Mouse (Mus musculus) hindbrain, embryonic 16.5 days (tissue): ENCODE results near the gene 1700013H16Rik. TPM values are rescaled to one million over a fixed set of nuclear protein-coding genes. Genes with fewer than 3 reads are reported as not detected.

Experiments
- ATAC-seq: fragments of 200-750 bp; cut with Nextera tagmentation; 2 replicates; pipeline ENCODE4 v1.8.0; 2017; ENCODE audit warnings: moderate TSS enrichment, moderate library complexity
- H3K27ac ChIP-seq: fragments of 300-500 bp; sonication (generic); 2 replicates; pipeline ENCODE4 v1.5.1; 2014; ENCODE audit warnings: low read depth, mild to moderate bottlenecking, control low read depth, low read length, moderate library complexity
- H3K27me3 ChIP-seq: fragments of 300-500 bp; sonication (generic); replicated peaks from 2 replicates; pipeline ENCODE4 v1.6.1; 2014; ENCODE audit warnings: low read length; ENCODE audit not compliant: control insufficient read depth, insufficient read depth
- H3K36me3 ChIP-seq: fragments of 300-500 bp; sonication (generic); 2 replicates; pipeline ENCODE4 v1.6.1; 2014; ENCODE audit warnings: mild to moderate bottlenecking, low read length, moderate library complexity, mixed read lengths; ENCODE audit not compliant: control insufficient read depth, insufficient read depth
- H3K4me1 ChIP-seq: fragments of 300-500 bp; sonication (generic); 2 replicates; pipeline ENCODE4 v1.6.1; 2014; ENCODE audit warnings: low read depth, low read length; ENCODE audit not compliant: control insufficient read depth, insufficient read depth
- H3K4me2 ChIP-seq: fragments of 300-500 bp; sonication (generic); 2 replicates; pipeline ENCODE4 v1.6.1; 2014; ENCODE audit warnings: mild to moderate bottlenecking, low read length, control low read depth, moderate library complexity
- H3K4me3 ChIP-seq: fragments of 300-500 bp; sonication (generic); 2 replicates; pipeline ENCODE4 v1.5.1; 2014; ENCODE audit warnings: mild to moderate bottlenecking, low read length, control low read depth, moderate library complexity
- H3K9ac ChIP-seq: fragments of 300-500 bp; sonication (generic); 2 replicates; pipeline ENCODE4 v1.6.1; 2014; ENCODE audit warnings: low read depth, mild to moderate bottlenecking, control low read depth, low read length, moderate library complexity
- H3K9me3 ChIP-seq: fragments of 300-500 bp; sonication (generic); 2 replicates; pipeline ENCODE4 v1.6.1; 2014; ENCODE audit warnings: mild to moderate bottlenecking, low read length, moderate library complexity; ENCODE audit not compliant: control insufficient read depth
- WGBS: fragments of 180-500 bp; shearing (Covaris S2); extraction: QIAGEN DNeasy Blood & Tissue Kit; methylation state at CpG from one replicate; pipeline ENCODE4 v1.1.7; 2014; 5-methylcytosine and 5-hydroxymethylcytosine counted together
- polyA plus RNA-seq: library from polyadenylated mRNA; unstranded; fragments of >200 nt; fragmentation: Nextera tagmentation; extraction: Ambion mirVana; gene quantifications from 2 replicates; pipeline ENCODE4 v1.2.1, GENCODE M21; 2015

Gene 1700013H16Rik
- polyA plus RNA-seq, 1 experiment from 2014 or later: not detected

GRCm38 (mm10) chrX:53702673-53703072 is 55.0 kb downstream of the 1700013H16Rik start:
- 77% methylated on average over 3 of the region's 3 CpGs for WGBS
- no peak for ATAC-seq
- Histone ChIP-seq H3K36me3 (no peaks in the 10 kb centered on the region), H3K4me2 (no peak overlapping the region), H3K9ac (no peak overlapping the region), H3K9me3 (no peaks in the 10 kb centered on the region), H3K4me1 (no peaks in the 10 kb centered on the region), H3K27ac (no peak overlapping the region), H3K27me3 (no peaks in the 10 kb centered on the region), H3K4me3 (no peak overlapping the region)

- no peak for ATAC-seq
- H3K4me1 ChIP-seq: no peaks in the 10 kb centered on the region
- no peaks in the 10 kb centered on the region for H3K36me3 ChIP-seq
- H3K27ac ChIP-seq: no peak overlapping the region
- no peak overlapping the region for H3K9ac ChIP-seq
- H3K9me3 ChIP-seq: no peaks in the 10 kb centered on the region
- no peak overlapping the region for H3K4me3 ChIP-seq
- WGBS: 96% methylated on average over 2 of the region's 2 CpGs
- H3K27me3 ChIP-seq: no peaks in the 10 kb centered on the region
- no peak overlapping the region for H3K4me2 ChIP-seq
Measured at GRCm38 (mm10) chrX:53699225-53699624, 58.4 kb downstream of the 1700013H16Rik start.

- H3K36me3 ChIP-seq: no peaks in the 10 kb centered on the region
- H3K27me3 ChIP-seq: no peaks in the 10 kb centered on the region
- no peaks in the 10 kb centered on the region for H3K9me3 ChIP-seq
- 84% methylated on average over 9 of the region's 9 CpGs for WGBS
- no peaks in the 10 kb centered on the region for H3K4me1 ChIP-seq
- no peak for ATAC-seq
- no peak overlapping the region for H3K27ac ChIP-seq
- no peak overlapping the region for H3K4me3 ChIP-seq
- H3K4me2 ChIP-seq: no peak overlapping the region
- no peak overlapping the region for H3K9ac ChIP-seq
Measured at GRCm38 (mm10) chrX:53694008-53694777, 63.4 kb downstream of the 1700013H16Rik start.

- Histone ChIP-seq H3K4me2 (no peak overlapping the region), H3K36me3 (no peaks in the 10 kb centered on the region), H3K9me3 (no peaks in the 10 kb centered on the region), H3K4me3 (no peak overlapping the region), H3K27ac (no peak overlapping the region), H3K9ac (no peak overlapping the region), H3K27me3 (no peaks in the 10 kb centered on the region), H3K4me1 (no peaks in the 10 kb centered on the region)
- no peak for ATAC-seq
- 79% methylated on average over 2 of the region's 2 CpGs for WGBS
Measured at GRCm38 (mm10) chrX:53693141-53693540, 64.5 kb downstream of the 1700013H16Rik start.

Other genes starting within 250 kb of the 1700013H16Rik start
- gene Rtl8c, start 149.8 kb downstream of the 1700013H16Rik start, polyA plus RNA-seq: 213 and 235 TPM in 2 replicates
- gene Gm14597, start 148.9 kb downstream of the 1700013H16Rik start, polyA plus RNA-seq: 0.63 TPM in 1 of 2 replicates, not detected in the other
- 223 and 232 TPM in 2 replicates for gene Rtl8a, start 114.1 kb downstream of the 1700013H16Rik start, polyA plus RNA-seq
- gene Rtl8b, start 87.4 kb downstream of the 1700013H16Rik start, polyA plus RNA-seq: 179 and 188 TPM in 2 replicates
- 0.11 and 0.28 TPM in 2 replicates for gene 4930502E18Rik, start 33.0 kb downstream of the 1700013H16Rik start, polyA plus RNA-seq
- not detected in 2 replicates for gene Zfp36l3, start 18.6 kb upstream of the 1700013H16Rik start, polyA plus RNA-seq
- gene Xlr, start 39.9 kb upstream of the 1700013H16Rik start, polyA plus RNA-seq: 1.7 and 1.9 TPM in 2 replicates